Comparison of ENCODE assay signal across 8 mouse cellular contexts in the genomic region with DNA sequence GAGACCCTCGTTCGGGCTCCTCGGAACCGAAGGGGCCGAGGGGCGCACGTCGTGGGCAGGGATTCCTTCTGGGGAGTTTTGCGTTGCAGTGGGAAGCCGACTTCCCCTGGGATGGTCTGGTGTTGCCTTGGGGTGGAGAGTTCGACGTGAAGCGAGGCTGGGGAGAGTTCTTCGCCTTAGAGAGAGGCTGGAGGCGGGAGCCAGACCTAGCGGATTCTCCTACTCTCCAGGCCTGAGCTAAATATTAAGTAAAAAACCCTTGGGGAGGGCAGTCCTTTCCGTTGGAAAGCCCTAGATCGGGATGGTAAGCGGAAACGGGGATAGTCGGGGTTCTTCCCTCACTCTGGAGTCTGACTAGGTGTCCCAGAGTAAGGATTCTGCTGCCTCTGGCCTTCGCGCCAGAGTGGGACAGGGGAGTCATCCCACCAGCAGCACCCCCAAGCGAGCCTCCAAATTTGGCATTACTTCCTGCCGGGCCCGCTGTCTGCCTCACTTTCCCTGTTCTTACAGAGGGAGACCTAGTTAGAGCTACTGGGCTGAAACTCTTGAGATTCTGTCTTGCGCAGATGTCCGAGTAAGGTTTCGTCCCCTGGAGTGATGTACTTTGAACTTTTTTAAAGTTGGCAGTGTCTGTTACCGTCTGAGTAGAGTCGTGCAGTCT. TPM values are rescaled to one million over a fixed set of nuclear protein-coding genes. Genes with fewer than 3 reads are reported as not detected.
A peak's percentile ranks its signal among the peaks of the same experiment; 100 is the strongest.
DNase-seq lines count a peak whose midpoint lies in the region; ATAC-seq lines count a peak whose summit lies in the region.

No protein-coding gene starts in this region.

- H3K9ac ChIP-seq in embryonic facial prominence, embryonic 13.5 days = peak overlapping the region; percentile 97
- H3K9ac ChIP-seq in limb, embryonic 11.5 days (ENCODE audit: low read length) = peak overlapping the region; percentile 86
- H3K9ac ChIP-seq in midbrain, embryonic 12.5 days (replicated peaks) = peak overlapping the region; percentile 92

- H3K9me3 ChIP-seq in embryonic facial prominence, embryonic 13.5 days = no peaks in the 10 kb centered on the region
- no peaks in the 10 kb centered on the region for H3K9me3 ChIP-seq in limb, embryonic 11.5 days (ENCODE audit: control insufficient read depth, low read length)
- no peaks in the 10 kb centered on the region for H3K9me3 ChIP-seq in midbrain, embryonic 12.5 days

- H3K27me3 ChIP-seq in embryonic facial prominence, embryonic 13.5 days = no peaks in the 10 kb centered on the region
- no peaks in the 10 kb centered on the region for H3K27me3 ChIP-seq in limb, embryonic 11.5 days (ENCODE audit: control insufficient read depth, insufficient read depth, low read length)
- H3K27me3 ChIP-seq in midbrain, embryonic 12.5 days = no peaks in the 10 kb centered on the region

- under 1% methylated on average over 31 of the region's 31 CpGs for WGBS in embryonic facial prominence, embryonic 13.5 days
- under 1% methylated on average over 31 of the region's 31 CpGs for WGBS in limb, embryonic 11.5 days
- WGBS in midbrain, embryonic 12.5 days = under 1% methylated on average over 31 of the region's 31 CpGs

- ATAC-seq in embryonic facial prominence, embryonic 13.5 days (ENCODE audit: insufficient number of reproducible peaks, insufficient read depth, low FRiP score, low TSS enrichment, low read depth) = no peak
- ATAC-seq in limb, embryonic 11.5 days (ENCODE audit: insufficient number of reproducible peaks, low FRiP score, low TSS enrichment, low read depth) = peak; percentile 6; the same call in 1 of the 2 replicates
- ATAC-seq in midbrain, embryonic 12.5 days (ENCODE audit: low FRiP score, low read depth) = no peak

- intact Hi-C loops in heart, postnatal 36 days (cut with DNase I) = no loop called here

- peak overlapping the region; percentile 81 for H3K27ac ChIP-seq in embryonic facial prominence, embryonic 13.5 days
- H3K27ac ChIP-seq in limb, embryonic 11.5 days (replicated peaks; ENCODE audit: low read depth, low read length) = no peak overlapping the region
- H3K27ac ChIP-seq in midbrain, embryonic 12.5 days (replicated peaks) = peak overlapping the region; percentile 88

- 0 out of 2 replicates have a peak, but pooled peaks cover 5% of the 10 kb centered on the region for H3K36me3 ChIP-seq in embryonic facial prominence, embryonic 13.5 days
- no peaks in the 10 kb centered on the region for H3K36me3 ChIP-seq in limb, embryonic 11.5 days (ENCODE audit: control insufficient read depth, insufficient read depth, low read length)
- H3K36me3 ChIP-seq in midbrain, embryonic 12.5 days = no peaks in the 10 kb centered on the region

- H3K4me2 ChIP-seq in embryonic facial prominence, embryonic 13.5 days = peak overlapping the region; percentile 88
- H3K4me2 ChIP-seq in limb, embryonic 11.5 days (ENCODE audit: low read depth, severe bottlenecking) = peak overlapping the region; percentile 71
- peak overlapping the region; percentile 97 for H3K4me2 ChIP-seq in midbrain, embryonic 12.5 days (replicated peaks)

- peaks cover 22% of the 10 kb centered on the region for H3K4me1 ChIP-seq in embryonic facial prominence, embryonic 13.5 days
- peaks cover 5% of the 10 kb centered on the region for H3K4me1 ChIP-seq in limb, embryonic 11.5 days (ENCODE audit: control insufficient read depth, insufficient read depth, low read length)
- H3K4me1 ChIP-seq in midbrain, embryonic 12.5 days = peaks cover 28% of the 10 kb centered on the region

- peak; percentile 21 to 25 for DNase-seq in layer of hippocampus, postnatal 10 days (ENCODE audit: low spot score in 2 of 2)
- DNase-seq in layer of hippocampus, adult 18-20 months (ENCODE audit: low spot score in 2 of 2) = no peak
- peak; percentile 38 for DNase-seq in Muller cell, postnatal 12 days (ENCODE audit: inconsistent ontology term)
- peak; percentile 7 to 28 for DNase-seq in heart, postnatal 36 days
- peak; percentile 51 for DNase-seq in limb, embryonic 11.5 days (ENCODE audit: low spot score)
- peak; percentile 36 for DNase-seq in yolk sac, embryonic 10.5 days (ENCODE audit: low spot score)

- H3K4me3 ChIP-seq in embryonic facial prominence, embryonic 13.5 days = peak overlapping the region; percentile 99
- H3K4me3 ChIP-seq in limb, embryonic 11.5 days (ENCODE audit: low read depth, low read length) = peak overlapping the region; percentile 92
- peak overlapping the region; percentile 82 for H3K4me3 ChIP-seq in midbrain, embryonic 12.5 days

RNA-seq across cellular contexts. Expression of a gene that starts 0.8 kb away (rescaled TPM):
- 10 to 100 TPM; 37.5 to 42.9 TPM for total RNA-seq in layer of hippocampus, postnatal 10 days (2021)
- total RNA-seq in layer of hippocampus, adult 18-20 months (2021) = 10 to 100 TPM; 37.7 to 46.2 TPM
- polyA plus RNA-seq in embryonic facial prominence, embryonic 13.5 days (2015; fragmentation: Nextera tagmentation; extraction: Ambion mirVana) = 77.1 and 85.3 TPM in 2 replicates
- 10 to 100 TPM; 20.6 to 24.8 TPM for total RNA-seq in heart, postnatal 36 days (2021)
- polyA plus RNA-seq in limb, embryonic 11.5 days (2014; fragmentation: Nextera tagmentation; extraction: Ambion mirVana) = 82.2 and 90.2 TPM in 2 replicates
- 97.4 and 105 TPM in 2 replicates for polyA plus RNA-seq in midbrain, embryonic 12.5 days (2016; fragmentation: Nextera tagmentation; extraction: Ambion mirVana)

RNA-seq across cellular contexts. Expression of a gene that starts 0.9 kb away (rescaled TPM):
- 10 to 100 TPM; 32.6 to 38.7 TPM for total RNA-seq in layer of hippocampus, postnatal 10 days (2021)
- total RNA-seq in layer of hippocampus, adult 18-20 months (2021) = 10 to 100 TPM; 25.1 to 26.4 TPM
- 44.1 and 48.1 TPM in 2 replicates for polyA plus RNA-seq in embryonic facial prominence, embryonic 13.5 days (2015; fragmentation: Nextera tagmentation; extraction: Ambion mirVana)
- total RNA-seq in heart, postnatal 36 days (2021) = 10 to 100 TPM; 12.4 to 12.7 TPM
- 43.1 and 47.1 TPM in 2 replicates for polyA plus RNA-seq in limb, embryonic 11.5 days (2014; fragmentation: Nextera tagmentation; extraction: Ambion mirVana)
- 55.0 and 57.7 TPM in 2 replicates for polyA plus RNA-seq in midbrain, embryonic 12.5 days (2016; fragmentation: Nextera tagmentation; extraction: Ambion mirVana)

Comparison
In these comparisons a context has a peak if more than half of its experiments do, and no peak if none do; other contexts are left out.
1. DNase-seq: peak in layer of hippocampus, postnatal 10 days (2 of 2), Muller cell, postnatal 12 days (single experiment), heart, postnatal 36 days (2 of 2), limb, embryonic 11.5 days (single experiment) and yolk sac, embryonic 10.5 days (single experiment); none in layer of hippocampus, adult 18-20 months (0 of 2).
2. Peak in every context shown above with its lines, with median percentiles within 50 percentile points of each other: H3K4me2 ChIP-seq, H3K4me3 ChIP-seq and H3K9ac ChIP-seq.